Mouse (Mus musculus) gastrocnemius, postnatal 25 days (tissue): ENCODE results near the gene Hlcs. TPM values are rescaled to one million over a fixed set of nuclear protein-coding genes. Genes with fewer than 3 reads are reported as not detected.

Source experiments
- DNase-seq: peaks from one replicate; pipeline ENCODE4 v3.0.0; 2022
- total RNA-seq, 2 experiments: library from RNA; stranded (reverse); gene quantifications; 1 replicate in 1 of 2; 2 replicates in 1 of 2; pipeline ENCODE4 v1.2.3; 2021

Gene Hlcs
- total RNA-seq, 2 experiments from 2014 or later: 6.8 to 8.6 TPM

DNA sequence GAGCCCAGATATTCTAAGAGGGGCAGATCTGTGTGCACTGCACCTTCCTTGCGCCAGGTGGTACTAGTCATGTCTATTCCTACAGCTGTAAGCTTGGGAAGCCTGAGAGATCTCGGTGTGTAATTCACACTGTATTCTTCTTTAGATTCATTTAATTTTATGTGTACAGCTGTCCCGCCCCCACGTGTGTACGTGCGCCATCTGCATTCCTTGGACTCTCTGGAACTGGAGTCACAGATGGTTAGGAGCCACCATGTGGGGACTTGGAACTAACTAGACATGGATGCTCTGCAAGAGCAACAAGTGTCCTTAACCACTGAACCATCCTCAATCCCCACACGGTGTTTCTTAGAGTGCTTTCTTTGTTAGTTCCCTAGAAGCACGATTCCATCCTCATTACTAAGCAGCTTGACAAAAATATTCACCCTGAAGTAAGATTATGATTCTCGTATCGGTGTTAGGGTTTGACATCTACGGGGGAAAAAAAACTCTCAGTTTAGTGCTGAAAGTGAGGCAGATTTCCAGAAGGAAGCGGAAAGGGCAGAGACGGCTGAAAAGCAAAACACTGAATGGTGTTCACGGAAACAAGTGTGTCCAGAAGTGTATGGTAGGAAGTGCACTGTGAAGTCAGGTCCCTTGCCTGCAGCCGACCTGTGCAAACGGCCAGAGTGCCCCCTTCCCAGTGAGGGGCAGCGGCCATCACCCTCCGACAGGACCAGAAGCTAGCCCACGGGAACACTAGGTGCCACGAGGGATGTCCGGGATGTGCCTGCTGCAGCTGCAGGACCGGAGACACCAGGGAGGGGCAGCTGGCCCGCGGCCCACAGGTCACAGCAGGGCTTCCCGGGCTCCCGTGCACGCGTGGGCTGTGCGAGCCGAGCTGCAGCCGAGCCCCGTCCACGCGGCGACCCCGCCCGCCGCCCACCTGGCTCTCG lies 24.0 kb downstream of the Hlcs start:
- DNase-seq: peak; percentile 17

- DNase-seq: no peak
Observed at GRCm38 (mm10) chr16:94287826-94288225, 25.5 kb downstream of the Hlcs start.

- no peak for DNase-seq
Observed at GRCm38 (mm10) chr16:94283972-94284371, 29.4 kb downstream of the Hlcs start.

DNA sequence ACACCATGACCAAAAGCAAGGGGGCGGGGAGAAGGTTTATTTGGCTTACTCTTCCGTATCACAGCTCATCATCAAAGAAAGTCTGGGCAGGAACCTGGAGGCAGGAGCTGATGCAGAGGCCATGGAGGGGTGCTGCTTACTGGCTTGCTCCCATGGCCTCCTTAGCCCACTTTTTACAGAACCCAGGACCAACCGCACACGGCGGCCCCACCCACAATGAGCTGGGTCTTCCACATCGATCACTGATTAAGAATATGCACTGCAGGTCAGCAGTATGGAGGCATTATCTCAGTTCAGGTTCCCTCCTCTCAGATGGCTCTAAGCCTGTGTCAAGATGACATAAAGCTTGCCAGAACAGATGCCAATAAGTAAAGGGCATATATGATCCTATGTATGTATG lies 42.5 kb downstream of the Hlcs start:
- DNase-seq: no peak

DNA sequence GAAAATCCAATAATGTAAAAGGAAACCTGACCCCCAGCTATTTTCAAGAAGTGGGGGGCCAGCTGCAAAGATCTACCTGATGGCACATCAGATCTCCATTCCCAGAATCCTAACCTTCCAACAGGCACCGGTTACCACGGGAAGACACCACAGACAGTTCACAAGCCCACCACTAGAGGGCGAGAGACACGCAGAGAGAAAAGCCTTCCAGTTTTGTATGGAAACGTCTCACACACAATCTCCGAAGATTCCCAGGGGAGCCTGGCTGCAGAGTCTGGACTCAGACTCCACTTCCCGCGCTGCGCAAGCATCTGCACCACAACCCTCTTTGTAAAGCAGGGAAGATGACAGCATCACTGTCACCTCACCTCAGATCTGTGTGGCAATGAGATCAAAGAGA lies 43.7 kb downstream of the Hlcs start:
- DNase-seq: peak; percentile 68

- no peak for DNase-seq
Observed at GRCm38 (mm10) chr16:94268205-94268604, 45.2 kb downstream of the Hlcs start.

GRCm38 (mm10) chr16:94264611-94265010 lies 48.8 kb downstream of the Hlcs start:
- DNase-seq: no peak

DNA sequence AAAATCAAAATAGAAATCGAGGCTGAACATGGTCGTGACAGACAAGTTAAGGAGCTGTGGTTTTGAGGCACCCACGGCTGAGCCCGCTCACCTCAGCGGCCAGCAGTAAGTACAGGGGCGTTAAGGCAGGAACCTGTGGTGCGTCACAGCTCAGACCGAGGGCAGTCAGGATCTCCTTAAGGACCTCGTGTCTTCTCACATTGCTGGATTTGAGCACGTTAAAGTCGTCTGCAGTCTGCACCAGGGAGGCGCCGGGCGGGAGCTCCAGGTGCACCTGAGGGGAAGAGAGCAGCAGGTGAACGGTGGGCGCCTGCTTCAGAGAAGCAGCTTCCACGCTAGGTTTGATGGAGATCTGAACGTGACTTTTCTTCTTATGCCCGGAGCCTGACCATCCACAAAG lies 50.9 kb downstream of the Hlcs start:
- no peak for DNase-seq

DNA sequence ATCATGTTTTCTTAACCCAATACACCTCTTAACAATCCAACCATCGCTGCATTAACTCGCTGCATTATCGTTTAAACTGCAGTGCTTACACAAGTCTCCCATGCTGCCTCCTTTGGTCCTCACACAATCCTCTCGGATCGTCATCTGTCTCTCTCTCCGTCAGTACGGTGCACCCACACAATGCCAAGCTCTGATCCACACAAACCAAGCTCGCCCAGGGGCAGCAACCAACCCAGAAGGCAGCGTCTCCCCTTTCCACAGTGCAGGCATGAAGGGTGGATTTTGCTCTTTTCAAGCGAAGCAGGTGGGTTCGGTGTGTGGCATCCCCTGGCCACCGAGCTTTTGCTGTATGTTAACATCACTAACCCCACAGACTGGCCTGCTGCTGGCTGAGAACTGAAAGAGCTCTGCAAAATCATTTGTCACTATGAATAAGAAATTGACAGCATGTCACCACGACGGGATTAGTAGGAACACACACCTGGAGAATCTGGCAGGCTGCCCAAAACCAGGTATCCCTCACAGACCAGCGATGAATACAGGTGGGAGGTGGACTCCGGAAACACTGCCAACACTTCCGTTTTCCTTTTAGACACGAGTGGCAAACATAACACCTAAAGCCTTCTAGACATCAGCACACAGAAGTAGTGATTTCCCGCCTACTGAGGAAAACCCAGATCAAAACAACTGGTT lies 52.3 kb downstream of the Hlcs start:
- no peak for DNase-seq

- peak; percentile 48 for DNase-seq
Observed at GRCm38 (mm10) chr16:94258366-94259310, 54.7 kb downstream of the Hlcs start.

- DNase-seq: no peak
Observed at GRCm38 (mm10) chr16:94255592-94255991, 57.8 kb downstream of the Hlcs start.

- DNase-seq: no peak
Observed at GRCm38 (mm10) chr16:94255035-94255434, 58.3 kb downstream of the Hlcs start.

DNA sequence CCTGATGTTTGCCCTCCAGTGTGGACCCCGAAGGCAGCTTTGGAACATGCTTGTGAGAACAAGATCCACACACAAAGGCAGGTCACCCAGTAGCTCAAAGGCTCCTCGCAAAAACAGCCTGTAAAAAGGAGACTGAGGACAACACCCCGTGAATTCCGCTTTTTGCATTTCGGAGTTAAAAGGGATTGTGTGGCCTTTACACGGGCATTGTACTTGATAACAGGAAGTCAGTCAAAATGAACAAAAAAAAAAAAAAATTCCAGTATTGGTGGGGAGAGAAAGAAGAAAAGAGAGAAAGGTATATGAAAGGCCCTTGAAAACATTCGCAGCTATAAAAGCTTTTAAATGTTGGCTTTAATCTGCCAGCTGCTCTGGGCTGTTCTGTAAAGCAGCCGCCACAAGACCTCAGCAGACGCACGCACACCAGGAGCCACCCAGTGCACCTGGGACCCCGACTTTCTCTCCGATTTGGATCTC lies 58.9 kb downstream of the Hlcs start:
- no peak for DNase-seq

DNA sequence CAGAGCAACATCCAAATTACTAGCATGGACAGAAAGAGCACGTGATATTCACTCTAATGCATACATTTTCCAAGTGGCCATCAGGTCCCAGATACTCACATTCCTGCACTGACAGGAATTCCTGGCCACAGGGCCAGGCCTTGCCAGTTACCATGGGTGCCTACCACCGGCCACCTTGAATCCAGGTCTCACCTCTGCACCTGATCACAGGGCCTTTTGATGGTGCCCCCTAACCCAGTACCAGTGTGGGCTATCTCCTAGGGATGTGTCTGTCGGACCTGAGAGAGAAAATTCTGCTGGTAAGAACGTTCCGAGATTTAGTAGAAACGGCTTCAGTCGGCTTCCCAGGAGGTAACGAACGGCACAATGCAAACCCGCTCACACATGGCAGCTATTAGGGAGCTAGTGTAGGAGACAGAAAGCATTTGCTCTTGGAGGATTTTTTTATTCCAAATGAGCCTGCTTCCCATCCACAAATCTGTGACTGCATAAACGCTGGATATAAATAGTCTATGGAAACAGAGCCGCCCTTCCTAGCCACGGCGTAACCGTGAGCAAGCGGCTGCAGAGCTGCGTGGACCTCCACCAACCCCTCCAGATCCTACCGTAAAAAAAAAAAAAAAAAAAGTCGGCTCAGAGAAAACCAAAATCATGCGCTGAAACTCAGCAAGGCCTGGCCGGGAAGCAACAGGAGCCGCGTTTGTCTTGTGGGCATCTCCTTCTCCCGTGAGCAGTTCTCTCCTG lies 59.5 kb downstream of the Hlcs start:
- DNase-seq: no peak

DNA sequence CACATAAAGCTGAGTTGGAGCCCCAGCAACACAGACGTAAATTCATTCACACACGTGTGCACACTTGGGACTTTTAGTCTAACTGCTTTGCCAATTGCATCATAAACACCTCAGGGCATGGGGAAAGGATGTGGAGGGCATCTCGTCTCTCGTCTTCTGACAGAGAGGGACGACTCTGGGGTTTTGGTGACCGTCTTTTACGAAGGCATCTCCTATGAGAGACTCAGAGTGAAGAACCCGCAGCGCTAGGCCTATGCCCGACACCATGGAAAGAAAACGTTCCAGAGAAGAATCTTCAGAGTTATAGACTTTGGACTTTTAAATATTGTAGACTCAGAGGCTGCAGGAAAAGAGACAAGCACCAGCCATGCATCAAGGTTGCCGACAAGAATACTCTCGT lies 61.6 kb downstream of the Hlcs start:
- DNase-seq: no peak

DNA sequence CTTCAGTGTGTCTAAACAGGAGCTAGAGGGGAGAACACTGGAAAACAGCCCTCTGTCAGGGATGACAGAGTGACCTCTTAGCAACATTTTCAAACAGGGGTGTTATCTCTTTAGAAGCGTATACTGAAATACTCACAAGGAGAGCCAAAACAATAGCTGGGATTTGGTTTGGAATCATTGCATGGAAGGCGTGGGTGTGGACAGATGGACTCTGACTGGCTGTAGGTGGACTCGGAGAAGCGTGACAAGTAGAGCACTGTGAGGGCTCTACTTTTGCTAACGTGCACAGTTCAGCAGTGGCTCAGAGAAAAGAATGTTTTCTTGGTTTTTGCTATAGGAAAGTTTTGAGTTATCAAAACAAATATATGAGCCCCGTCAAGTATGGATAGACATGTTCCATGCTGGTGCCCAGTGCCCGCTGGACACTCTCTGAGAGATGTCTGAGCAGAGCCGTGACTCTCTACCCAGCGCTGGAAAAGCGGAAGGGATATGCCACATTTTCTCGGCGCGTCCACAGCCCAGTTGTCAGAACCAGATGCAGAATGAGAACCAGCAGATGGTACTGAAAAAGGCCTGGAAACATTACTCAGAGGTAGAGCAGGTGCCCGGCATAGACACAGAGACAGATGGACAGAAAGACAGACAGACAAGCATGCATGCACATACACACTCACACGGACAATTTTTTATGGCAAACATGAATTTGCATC lies 62.6 kb downstream of the Hlcs start:
- no peak for DNase-seq

GRCm38 (mm10) chr16:94250136-94250535 lies 63.2 kb downstream of the Hlcs start:
- DNase-seq: no peak

DNA sequence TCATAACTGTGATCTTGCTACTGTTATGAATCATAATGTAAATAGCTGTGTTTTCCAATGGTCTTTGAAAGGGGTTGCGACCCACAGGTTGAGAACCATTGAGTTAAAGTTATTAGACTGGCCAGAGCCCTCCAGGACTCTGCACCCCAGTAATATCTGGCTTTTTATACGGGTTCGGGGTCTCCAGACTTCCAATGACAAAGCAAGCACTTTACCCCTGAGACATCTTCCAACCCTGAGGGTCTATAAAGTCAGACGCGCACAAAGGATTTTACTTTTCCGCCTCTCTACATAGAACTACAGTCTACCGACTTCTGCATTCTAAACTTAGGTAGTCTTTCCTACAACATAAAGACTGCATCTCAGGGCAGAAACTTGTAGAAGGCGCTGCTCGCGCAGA lies 63.7 kb downstream of the Hlcs start:
- DNase-seq: no peak

- DNase-seq: no peak
Observed at GRCm38 (mm10) chr16:94248721-94249120, 64.7 kb downstream of the Hlcs start.

DNA sequence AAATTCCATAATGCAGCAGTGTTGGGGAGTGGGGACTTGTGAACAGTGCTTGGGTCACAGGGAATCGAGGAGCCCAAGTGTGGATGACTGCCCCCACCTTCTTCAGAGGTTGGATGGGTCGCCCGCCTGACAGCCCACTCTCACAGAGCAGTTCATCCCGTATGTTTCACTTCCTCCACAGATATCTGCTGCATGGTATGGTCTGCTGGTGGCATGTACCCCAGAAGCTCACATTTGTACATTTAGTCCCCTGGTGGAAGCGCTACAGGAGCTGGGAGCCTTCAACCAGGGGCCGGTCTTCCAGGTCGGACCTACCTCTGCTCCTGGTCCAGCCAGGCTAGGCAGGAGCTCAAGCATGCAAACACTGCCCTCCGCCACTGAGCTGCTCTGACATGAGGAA lies 66.4 kb downstream of the Hlcs start:
- no peak for DNase-seq
